Mouse (Mus musculus) left cerebral cortex, adult 8-10 months (tissue): ENCODE results near the gene Mrpl4. TPM values are rescaled to one million over a fixed set of nuclear protein-coding genes. Genes with fewer than 3 reads are reported as not detected.
"Not testable (repeated sequence)": the region's sequence is repeated elsewhere in the genome, so short reads cannot be mapped to it uniquely, and the experiment has no call there.

ENCODE experiments used
- DNase-seq, 2 experiments: peaks; one replicate each; pipeline ENCODE4 v3.0.0; 2022; ENCODE audit warnings: low spot score in 2 of 2
- microRNA-seq, 2 experiments: library from miRNA; unstranded; fragments of <30 nt; microRNA quantifications; one replicate each; pipeline ENCODE4 v1.2.0; 2022
- total RNA-seq, 4 experiments: library from RNA; stranded (reverse); gene quantifications; 2 replicates each; pipeline ENCODE4 v1.2.4; 2022

Gene Mrpl4
- total RNA-seq, 4 experiments from 2014 or later: 55.3 to 68.0 (median 56.9) TPM

- peak in 1 of 2 experiments; percentile 18 for DNase-seq
Measured at GRCm38 (mm10) chr9:21036666-21037065, 34.1 kb downstream of the Mrpl4 start.

GRCm38 (mm10) chr9:21037481-21037891 lies 34.9 kb downstream of the Mrpl4 start:
- peak; percentile 35 to 52 for DNase-seq

GRCm38 (mm10) chr9:21039779-21040178 lies 37.2 kb downstream of the Mrpl4 start:
- DNase-seq: no peak

GRCm38 (mm10) chr9:21041308-21041707 lies 38.8 kb downstream of the Mrpl4 start:
- DNase-seq: peak; percentile 50 to 91

GRCm38 (mm10) chr9:21043563-21043962 lies 41.0 kb downstream of the Mrpl4 start:
- no peak for DNase-seq

- not testable (repeated sequence) for DNase-seq
Measured at GRCm38 (mm10) chr9:21044785-21045184, 42.2 kb downstream of the Mrpl4 start.

- DNase-seq: no peak
Measured at GRCm38 (mm10) chr9:21045235-21045634, 42.7 kb downstream of the Mrpl4 start.

GRCm38 (mm10) chr9:21051578-21051977 lies 49.0 kb downstream of the Mrpl4 start:
- DNase-seq: no peak

Small RNA genes lying within 50 kb of the gene (microRNA-seq; reads per million reads assigned to microRNA genes)
- gene Mir1900: 0 to 0.22 reads per million in 2 experiments

Other genes starting within 250 kb of the Mrpl4 start
- 1 to 10 TPM; 1.0 to 2.0 (median 1.3) TPM for gene Col5a3, start 187.7 kb upstream of the Mrpl4 start, total RNA-seq
- gene Rdh8, start 184.2 kb upstream of the Mrpl4 start, total RNA-seq: not detected
- gene A230050P20Rik, start 134.1 kb upstream of the Mrpl4 start, total RNA-seq: 10 to 100 TPM; 71.9 to 91.7 (median 82.6) TPM
- gene Angptl6, start 123.0 kb upstream of the Mrpl4 start, total RNA-seq: 10 to 100 TPM in 1 of 4 experiments, 1 to 10 TPM in 3; 8.4 to 10.1 (median 9.2) TPM
- gene Ppan, start 114.6 kb upstream of the Mrpl4 start, total RNA-seq: 10 to 100 TPM; 21.5 to 27.2 (median 23.6) TPM
- gene Eif3g, start 104.1 kb upstream of the Mrpl4 start, total RNA-seq: 100 to 1,000 TPM; 130 to 139 (median 136) TPM
- gene Dnmt1, start 42.9 kb upstream of the Mrpl4 start, total RNA-seq: 10 to 100 TPM; 39.7 to 41.3 (median 40.5) TPM
- gene S1pr2, start 26.0 kb upstream of the Mrpl4 start, total RNA-seq: 1 to 10 TPM; 2.0 to 3.4 (median 2.7) TPM
- gene Icam1, start 13.2 kb downstream of the Mrpl4 start, total RNA-seq: 1 to 10 TPM; 2.2 to 4.8 (median 4.1) TPM
- gene Icam4, start 26.6 kb downstream of the Mrpl4 start, total RNA-seq: 1 to 10 TPM; 1.5 to 2.3 (median 1.8) TPM
- 100 to 1,000 TPM; 194 to 206 (median 202) TPM for gene Icam5, start 29.3 kb downstream of the Mrpl4 start, total RNA-seq
- gene Zglp1, start 64.4 kb downstream of the Mrpl4 start, total RNA-seq: 1 to 10 TPM in 2 of 4 experiments, not detected in 2; 1.1 to 1.7 TPM
- gene Gm49373, start 70.4 kb downstream of the Mrpl4 start, total RNA-seq: 1 to 10 TPM in 2 of 4 experiments, under 1 TPM in 1, not detected in 1; 0.55 to 2.3 (median 1.8) TPM
- gene Fdx1l, start 70.9 kb downstream of the Mrpl4 start, total RNA-seq: 10 to 100 TPM; 55.8 to 63.7 (median 58.3) TPM
- gene Gm38431, start 89.3 kb downstream of the Mrpl4 start, total RNA-seq: 1 to 10 TPM; 1.3 to 2.2 (median 1.6) TPM
- gene Raver1, start 89.3 kb downstream of the Mrpl4 start, total RNA-seq: 10 to 100 TPM; 24.4 to 30.0 (median 26.6) TPM
- 10 to 100 TPM; 11.1 to 14.5 (median 13.3) TPM for gene Tyk2, start 128.5 kb downstream of the Mrpl4 start, total RNA-seq
- 100 to 1,000 TPM; 116 to 150 (median 135) TPM for gene Cdc37, start 147.2 kb downstream of the Mrpl4 start, total RNA-seq
- gene Pde4a, start 163.0 kb downstream of the Mrpl4 start, total RNA-seq: 10 to 100 TPM; 91.9 to 94.8 (median 93.7) TPM
- gene Keap1, start 236.6 kb downstream of the Mrpl4 start, total RNA-seq: 10 to 100 TPM; 57.8 to 68.8 (median 59.9) TPM
- gene S1pr5, start 245.7 kb downstream of the Mrpl4 start, total RNA-seq: 10 to 100 TPM; 14.8 to 20.5 (median 16.8) TPM